Mouse (Mus musculus) kidney, adult 11 months (tissue): Measurements from ENCODE around the gene Fxyd3.

Experiments used
- DNase-seq: peaks from one replicate; pipeline ENCODE4 v3.0.0; 2022

Fxyd3 gene

GRCm38 (mm10) chr7:31098697-31099611 lies 22.4 kb upstream of the Fxyd3 start:
- no peak for DNase-seq

GRCm38 (mm10) chr7:31097583-31098248 lies 21.2 kb upstream of the Fxyd3 start:
- DNase-seq = peak; percentile 84

- DNase-seq = no peak
Observed at GRCm38 (mm10) chr7:31096892-31097564, 20.5 kb upstream of the Fxyd3 start.

- no peak for DNase-seq
Observed at GRCm38 (mm10) chr7:31094774-31095501, 18.4 kb upstream of the Fxyd3 start.

GRCm38 (mm10) chr7:31089721-31090120 lies 13.2 kb upstream of the Fxyd3 start:
- no peak for DNase-seq

- no peak for DNase-seq
Observed at GRCm38 (mm10) chr7:31088206-31088605, 11.7 kb upstream of the Fxyd3 start.

- DNase-seq = no peak
Observed at GRCm38 (mm10) chr7:31087262-31087661, 10.8 kb upstream of the Fxyd3 start.

GRCm38 (mm10) chr7:31086175-31086755 lies 9.8 kb upstream of the Fxyd3 start:
- DNase-seq = no peak

GRCm38 (mm10) chr7:31085171-31085570 lies 8.7 kb upstream of the Fxyd3 start:
- no peak for DNase-seq

- no peak for DNase-seq
Observed at GRCm38 (mm10) chr7:31084140-31084539, 7.6 kb upstream of the Fxyd3 start.

- DNase-seq = peak; percentile 37
Observed at GRCm38 (mm10) chr7:31082831-31083588, 6.5 kb upstream of the Fxyd3 start.

GRCm38 (mm10) chr7:31082106-31082505 lies 5.6 kb upstream of the Fxyd3 start:
- no peak for DNase-seq

GRCm38 (mm10) chr7:31081106-31081505 lies 4.6 kb upstream of the Fxyd3 start:
- no peak for DNase-seq

GRCm38 (mm10) chr7:31080611-31081010 lies 4.1 kb upstream of the Fxyd3 start:
- DNase-seq = no peak

GRCm38 (mm10) chr7:31079670-31080069 lies 3.2 kb upstream of the Fxyd3 start:
- no peak for DNase-seq

GRCm38 (mm10) chr7:31077885-31078445 lies 1.5 kb upstream of the Fxyd3 start:
- DNase-seq = no peak

GRCm38 (mm10) chr7:31077470-31077869 lies 966 bp upstream of the Fxyd3 start:
- no peak for DNase-seq

- no peak for DNase-seq
Observed at GRCm38 (mm10) chr7:31074713-31075069, 1.8 kb downstream of the Fxyd3 start.

GRCm38 (mm10) chr7:31074061-31074712 lies 2.3 kb downstream of the Fxyd3 start:
- no peak for DNase-seq

GRCm38 (mm10) chr7:31073546-31073945 lies 3.0 kb downstream of the Fxyd3 start:
- no peak for DNase-seq

- DNase-seq = no peak
Observed at GRCm38 (mm10) chr7:31072326-31072725, 4.2 kb downstream of the Fxyd3 start.
